ENCODE assay signal across 26 mouse cellular contexts in the genomic region with DNA sequence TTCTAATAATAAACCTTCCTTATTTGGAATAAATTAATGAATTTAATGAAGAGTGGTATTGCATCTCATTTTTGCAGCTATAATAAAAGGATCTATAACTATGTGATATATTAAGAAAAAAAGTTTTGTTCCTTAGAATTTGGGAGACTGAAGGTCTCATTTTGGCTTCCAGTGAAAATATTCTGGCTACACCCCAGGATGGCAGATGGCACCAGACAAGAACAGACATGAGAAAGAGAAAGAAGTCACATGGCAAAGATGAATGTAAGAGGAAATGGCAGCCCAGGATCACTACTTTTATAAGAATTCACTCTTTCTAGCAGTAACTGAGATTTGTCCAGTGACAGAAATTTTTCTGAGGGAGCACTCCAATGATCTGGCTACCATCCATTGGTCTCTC.
DNase-seq lines count a peak whose midpoint lies in the region; ATAC-seq and TF ChIP-seq lines count a peak whose summit lies in the region.
"Had no signal": no experiment of that assay in that cellular context is flagged by ENCODE, and none has a peak within 500 bp of the region (broad histone marks: within the 10 kb centered on the region; RNA-seq: fewer than 3 reads in every experiment).

No protein-coding gene starts in this region.

- H3K4me3 ChIP-seq in hindbrain, postnatal 0 days (ENCODE audit: low read length): no peak overlapping the region
- no peak overlapping the region for H3K4me3 ChIP-seq in hindbrain, embryonic 13.5 days
- no peak overlapping the region for H3K4me3 ChIP-seq in limb, embryonic 10.5 days
- H3K4me3 ChIP-seq: embryonic facial prominence, embryonic 10.5 days; embryonic facial prominence, embryonic 15.5 days; forebrain, embryonic 13.5 days; gastrocnemius, adult 2 months; heart, adult 2 months; heart, embryonic 12.5 days; hindbrain, embryonic 15.5 days; liver, embryonic 12.5 days; midbrain, embryonic 13.5 days; neural tube, embryonic 13.5 days had no signal

- no peaks in the 10 kb centered on the region for H3K36me3 ChIP-seq in hindbrain, postnatal 0 days (ENCODE audit: insufficient read depth, low read length)
- no peaks in the 10 kb centered on the region for H3K36me3 ChIP-seq in hindbrain, embryonic 13.5 days
- H3K36me3 ChIP-seq in limb, embryonic 10.5 days: no peaks in the 10 kb centered on the region
- H3K36me3 ChIP-seq: embryonic facial prominence, embryonic 10.5 days; embryonic facial prominence, embryonic 15.5 days; heart, embryonic 12.5 days; hindbrain, embryonic 15.5 days; liver, embryonic 12.5 days; midbrain, embryonic 13.5 days; neural tube, embryonic 13.5 days had no signal

- H3K9me3 ChIP-seq in hindbrain, postnatal 0 days (ENCODE audit: low read length): no peaks in the 10 kb centered on the region
- H3K9me3 ChIP-seq in hindbrain, embryonic 13.5 days: no peaks in the 10 kb centered on the region
- H3K9me3 ChIP-seq in limb, embryonic 10.5 days (replicated peaks): no peaks in the 10 kb centered on the region
- H3K9me3 ChIP-seq: embryonic facial prominence, embryonic 10.5 days; embryonic facial prominence, embryonic 15.5 days; forebrain, embryonic 13.5 days; heart, embryonic 12.5 days; hindbrain, embryonic 15.5 days; liver, embryonic 12.5 days; midbrain, embryonic 13.5 days; neural tube, embryonic 13.5 days had no signal

- no peaks in the 10 kb centered on the region for H3K4me1 ChIP-seq in hindbrain, postnatal 0 days (ENCODE audit: insufficient read depth, low read length)
- H3K4me1 ChIP-seq in hindbrain, embryonic 13.5 days (replicated peaks): no peaks in the 10 kb centered on the region
- H3K4me1 ChIP-seq in limb, embryonic 10.5 days: no peaks in the 10 kb centered on the region
- H3K4me1 ChIP-seq: embryonic facial prominence, embryonic 10.5 days; embryonic facial prominence, embryonic 15.5 days; forebrain, embryonic 13.5 days; heart, embryonic 12.5 days; hindbrain, embryonic 15.5 days; liver, embryonic 12.5 days; midbrain, embryonic 13.5 days; neural tube, embryonic 13.5 days had no signal

- no peak for TF ChIP-seq CTCF in hindbrain, postnatal 0 days (IDR thresholded peaks at IDR 0.05; ENCODE audit: low read depth)

- H3K27ac ChIP-seq in hindbrain, postnatal 0 days: no peak overlapping the region
- H3K27ac ChIP-seq in hindbrain, embryonic 13.5 days: no peak overlapping the region
- no peak overlapping the region for H3K27ac ChIP-seq in limb, embryonic 10.5 days
- H3K27ac ChIP-seq: embryonic facial prominence, embryonic 10.5 days; embryonic facial prominence, embryonic 15.5 days; forebrain, embryonic 13.5 days; gastrocnemius, adult 2 months; heart, adult 2 months; hindbrain, embryonic 15.5 days; liver, embryonic 12.5 days; macrophage; midbrain, embryonic 13.5 days; neural tube, embryonic 13.5 days had no signal

- no peak for ATAC-seq in hindbrain, postnatal 0 days
- no peak for ATAC-seq in hindbrain, embryonic 13.5 days (ENCODE audit: low FRiP score)
- ATAC-seq: CD4-positive, CD25-positive, alpha-beta regulatory T cell, adult 4 months; forebrain, embryonic 13.5 days; liver, embryonic 12.5 days; liver, postnatal 0 days; lung, postnatal 0 days; midbrain, embryonic 13.5 days had no signal

- no peaks in the 10 kb centered on the region for H3K27me3 ChIP-seq in hindbrain, postnatal 0 days (ENCODE audit: insufficient read depth, low read length)
- no peaks in the 10 kb centered on the region for H3K27me3 ChIP-seq in hindbrain, embryonic 13.5 days
- no peaks in the 10 kb centered on the region for H3K27me3 ChIP-seq in limb, embryonic 10.5 days (ENCODE audit: low read depth, poor library complexity, severe bottlenecking)
- H3K27me3 ChIP-seq: embryonic facial prominence, embryonic 15.5 days; forebrain, embryonic 13.5 days; heart, embryonic 12.5 days; hindbrain, embryonic 15.5 days; liver, embryonic 12.5 days; midbrain, embryonic 13.5 days; neural tube, embryonic 13.5 days had no signal

- intact Hi-C loops in gastrocnemius, postnatal 36 days (cut with DNase I): loop anchor here (10.0 kb wide), 1 partner anchor 1180 kb away; no protein-coding TSS in a partner anchor

- no peak overlapping the region for H3K4me2 ChIP-seq in hindbrain, postnatal 0 days (ENCODE audit: low read depth, low read length)
- H3K4me2 ChIP-seq in hindbrain, embryonic 13.5 days: no peak overlapping the region
- H3K4me2 ChIP-seq: embryonic facial prominence, embryonic 15.5 days; forebrain, embryonic 13.5 days; heart, embryonic 12.5 days; hindbrain, embryonic 15.5 days; liver, embryonic 12.5 days; midbrain, embryonic 13.5 days; neural tube, embryonic 13.5 days had no signal

- DNase-seq in hindbrain, postnatal 0 days (ENCODE audit: low spot score): peak; percentile 3
- DNase-seq in cerebellum, adult 18-20 months: peak; percentile 45 to 48
- DNase-seq in cerebellum, postnatal 10 days: peak; percentile 79 to 81
- DNase-seq in gastrocnemius, postnatal 36 days: no peak
- no peak for DNase-seq in kidney, adult 9 months
- no peak for DNase-seq in limb, embryonic 10.5 days (ENCODE audit: low spot score)
- DNase-seq: adrenal gland, postnatal 14 days; gastrocnemius, adult 2 months; heart, adult 2 months; heart, postnatal 4 days; kidney, adult 2 months; kidney, postnatal 10 days; layer of hippocampus, adult 9-11 months; liver, postnatal 0 days had no signal

- no peak overlapping the region for H3K9ac ChIP-seq in hindbrain, postnatal 0 days (replicated peaks; ENCODE audit: low read length)
- H3K9ac ChIP-seq in hindbrain, embryonic 13.5 days: no peak overlapping the region
- H3K9ac ChIP-seq: embryonic facial prominence, embryonic 15.5 days; forebrain, embryonic 13.5 days; heart, embryonic 12.5 days; hindbrain, embryonic 15.5 days; liver, embryonic 12.5 days; liver, postnatal 0 days; midbrain, embryonic 13.5 days; neural tube, embryonic 13.5 days had no signal

Comparison
In these comparisons a context has a peak if more than half of its experiments do, and no peak if none do; other contexts are left out.
1. DNase-seq: peak in hindbrain, postnatal 0 days (single experiment), cerebellum, adult 18-20 months (2 of 2) and cerebellum, postnatal 10 days (2 of 2); none in gastrocnemius, postnatal 36 days (0 of 2), kidney, adult 9 months (single experiment) and limb, embryonic 10.5 days (single experiment).